Mouse (Mus musculus) liver, adult 2 months (tissue): ENCODE measurements around the gene Nt5e.

Experiments
- CTCF ChIP-seq: fragments of 200-500 bp; IDR thresholded peaks from 2 replicates; pipeline ENCODE4 v1.5.1; 2011; ENCODE audit warnings: low read depth, low read length, control low read depth
- POLR2A ChIP-seq: fragments of 200-500 bp; IDR thresholded peaks from 2 replicates; pipeline ENCODE4 v1.6.1; 2011; ENCODE audit warnings: low read length, control low read depth; ENCODE audit not compliant: insufficient read depth; ENCODE audit errors: extremely low read depth

DNA sequence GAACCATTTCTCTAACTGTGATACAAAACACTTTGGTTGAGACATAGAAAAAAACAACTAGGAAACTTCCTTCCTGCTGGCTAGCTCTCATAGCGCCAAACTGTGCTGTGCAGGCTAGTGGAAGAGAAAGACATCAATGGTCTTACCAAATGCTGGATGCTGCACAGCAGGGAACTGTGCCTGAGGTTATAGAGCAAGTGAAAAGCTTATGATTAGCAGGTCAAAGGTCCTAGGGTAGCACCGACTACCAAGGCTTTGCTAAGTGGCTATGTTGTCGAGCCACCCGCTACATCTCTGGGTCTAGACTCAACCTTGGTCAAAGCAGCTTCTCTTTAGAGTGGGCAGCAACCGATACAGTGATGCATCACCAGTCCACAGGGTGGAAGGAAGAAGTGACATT lies 61.8 kb downstream of the Nt5e start:
- TF ChIP-seq CTCF (no peak), POLR2A (no peak)
